Mouse (Mus musculus) urinary bladder, adult 2 months (tissue): Measurements from ENCODE around the gene Aaas. TPM values are rescaled to one million over a fixed set of nuclear protein-coding genes. Genes with fewer than 3 reads are reported as not detected.
"Not testable (repeated sequence)": the region's sequence is repeated elsewhere in the genome, so short reads cannot be mapped to it uniquely, and the experiment has no call there.

Experiments
- DNase-seq: peaks from one replicate; pipeline ENCODE4 v3.0.0; 2022; ENCODE audit warnings: low spot score
- polyA plus RNA-seq: library from polyadenylated mRNA; depleted of rRNA; stranded (reverse); fragments of >200 nt; gene quantifications from 2 replicates; pipeline ENCODE4 v1.2.3, GENCODE M21; 2012

Gene Aaas
- polyA plus RNA-seq, 1 experiment, result 21.4 TPM

GRCm38 (mm10) chr15:102356501-102357325 is 6.1 kb upstream of the Aaas start:
- DNase-seq, result no peak

GRCm38 (mm10) chr15:102355871-102356441 is 5.4 kb upstream of the Aaas start:
- DNase-seq, result no peak

GRCm38 (mm10) chr15:102355134-102355870 is 4.7 kb upstream of the Aaas start:
- no peak for DNase-seq

- no peak for DNase-seq
Measured at GRCm38 (mm10) chr15:102353986-102354385, 3.4 kb upstream of the Aaas start.

GRCm38 (mm10) chr15:102352177-102352576 is 1.6 kb upstream of the Aaas start:
- no peak for DNase-seq

GRCm38 (mm10) chr15:102350942-102351291 is 346 bp upstream of the Aaas start:
- DNase-seq, result no peak

GRCm38 (mm10) chr15:102346444-102346843 is 4.1 kb downstream of the Aaas start:
- no peak for DNase-seq

- DNase-seq, result no peak
Measured at GRCm38 (mm10) chr15:102344490-102344889, 6.1 kb downstream of the Aaas start.

GRCm38 (mm10) chr15:102341580-102341979 is 9.0 kb downstream of the Aaas start:
- DNase-seq, result no peak

- DNase-seq, result no peak
Measured at GRCm38 (mm10) chr15:102339612-102340011, 11.0 kb downstream of the Aaas start.

GRCm38 (mm10) chr15:102336946-102337345 is 13.6 kb downstream of the Aaas start:
- DNase-seq, result no peak

GRCm38 (mm10) chr15:102335925-102336324 is 14.6 kb downstream of the Aaas start:
- DNase-seq, result not testable (repeated sequence)

- DNase-seq, result no peak
Measured at GRCm38 (mm10) chr15:102335254-102335653, 15.3 kb downstream of the Aaas start.

- DNase-seq, result peak; percentile 65
Measured at GRCm38 (mm10) chr15:102331610-102332015, 19.0 kb downstream of the Aaas start, which contains the start of gene Myg1. Myg1 (plus strand) TSS chr15:102331709.

GRCm38 (mm10) chr15:102326892-102327291 is 23.7 kb downstream of the Aaas start:
- DNase-seq, result no peak

- peak; percentile 71 for DNase-seq
Measured at GRCm38 (mm10) chr15:102326022-102326576, 24.5 kb downstream of the Aaas start, which contains the start of gene Pfdn5. Pfdn5 (plus strand) TSS chr15:102326116.

GRCm38 (mm10) chr15:102324654-102325473 is 25.7 kb downstream of the Aaas start:
- DNase-seq, result no peak

- no peak for DNase-seq
Measured at GRCm38 (mm10) chr15:102316263-102316662, 34.3 kb downstream of the Aaas start.

GRCm38 (mm10) chr15:102315292-102315691 is 35.3 kb downstream of the Aaas start:
- no peak for DNase-seq

GRCm38 (mm10) chr15:102311489-102311888 is 39.1 kb downstream of the Aaas start:
- DNase-seq, result no peak
